22 mouse cellular contexts compared by ENCODE assay signal in genomic region chr3:141595073-141595472, GRCm38 (mm10).
DNase-seq lines count a peak whose midpoint lies in the region.
"Had no signal": no experiment of that assay in that cellular context is flagged by ENCODE, and none has a peak within 500 bp of the region (broad histone marks: within the 10 kb centered on the region; RNA-seq: fewer than 3 reads in every experiment).

No protein-coding gene starts in this region.

- H3K27ac ChIP-seq in limb, embryonic 10.5 days, result no peak overlapping the region
- H3K27ac ChIP-seq: embryonic facial prominence, embryonic 15.5 days; forebrain, embryonic 15.5 days; heart, embryonic 10.5 days; kidney, embryonic 15.5 days; limb, embryonic 13.5 days; liver, embryonic 12.5 days; midbrain, embryonic 15.5 days; stomach, embryonic 15.5 days had no signal

- H3K9me3 ChIP-seq in limb, embryonic 10.5 days (replicated peaks), result no peaks in the 10 kb centered on the region
- H3K9me3 ChIP-seq: embryonic facial prominence, embryonic 15.5 days; forebrain, embryonic 15.5 days; heart, embryonic 10.5 days; kidney, embryonic 15.5 days; limb, embryonic 13.5 days; liver, embryonic 12.5 days; megakaryocyte, embryonic 14.5 days; midbrain, embryonic 15.5 days; stomach, embryonic 15.5 days had no signal

- H3K4me1 ChIP-seq in limb, embryonic 10.5 days, result peaks cover 3% of the 10 kb centered on the region; the same call in 1 of the 2 replicates
- H3K4me1 ChIP-seq: liver, embryonic 12.5 days; megakaryocyte, embryonic 14.5 days; stomach, embryonic 15.5 days had no signal

- DNase-seq in cerebellum, adult 11 months, result peak; percentile 32
- no peak for DNase-seq in cerebellum, adult 8-10 months
- peak; percentile 33 for DNase-seq in left cerebral cortex, postnatal 4 days
- DNase-seq in left cerebral cortex, postnatal 36 days (ENCODE audit: low spot score in 2 of 2), result no peak
- DNase-seq in R1 (ENCODE audit: low read depth, low spot score), result peak; percentile 51
- DNase-seq in cerebellum, adult 9-11 months, result peak; percentile 51
- no peak for DNase-seq in limb, embryonic 10.5 days (ENCODE audit: low spot score)
- DNase-seq in kidney, postnatal 14 days, result no peak
- DNase-seq: adrenal gland, postnatal 10 days; gastrocnemius, postnatal 10 days; kidney, adult 11 months; lung, adult 18-20 months; thymus, postnatal 25 days had no signal

- 31% methylated on average over 3 of the region's 3 CpGs for WGBS in limb, embryonic 10.5 days

- H3K27me3 ChIP-seq in limb, embryonic 10.5 days (ENCODE audit: low read depth, poor library complexity, severe bottlenecking), result no peaks in the 10 kb centered on the region
- H3K27me3 ChIP-seq: embryonic facial prominence, embryonic 15.5 days; kidney, embryonic 15.5 days; limb, embryonic 13.5 days; liver, embryonic 12.5 days; megakaryocyte, embryonic 14.5 days; midbrain, embryonic 15.5 days; stomach, embryonic 15.5 days had no signal

- H3K36me3 ChIP-seq in limb, embryonic 10.5 days, result no peaks in the 10 kb centered on the region
- H3K36me3 ChIP-seq: embryonic facial prominence, embryonic 15.5 days; forebrain, embryonic 15.5 days; heart, embryonic 10.5 days; kidney, embryonic 15.5 days; limb, embryonic 13.5 days; liver, embryonic 12.5 days; midbrain, embryonic 15.5 days; stomach, embryonic 15.5 days had no signal

- H3K4me3 ChIP-seq in limb, embryonic 10.5 days, result no peak overlapping the region
- H3K4me3 ChIP-seq: embryonic facial prominence, embryonic 15.5 days; forebrain, embryonic 15.5 days; heart, embryonic 10.5 days; kidney, embryonic 15.5 days; limb, embryonic 13.5 days; liver, embryonic 12.5 days; megakaryocyte, embryonic 14.5 days; midbrain, embryonic 15.5 days; stomach, embryonic 15.5 days had no signal

- intact Hi-C loops in left cerebral cortex, postnatal 4 days (cut with DNase I), result no loop called here
- intact Hi-C loops in left cerebral cortex, postnatal 36 days (cut with DNase I), result no loop called here

Comparison
In these comparisons a context has a peak if more than half of its experiments do, and no peak if none do; other contexts are left out.
1. DNase-seq: peak in cerebellum, adult 11 months (single experiment), left cerebral cortex, postnatal 4 days (single experiment), R1 (single experiment) and cerebellum, adult 9-11 months (single experiment); none in cerebellum, adult 8-10 months (single experiment), left cerebral cortex, postnatal 36 days (0 of 2), limb, embryonic 10.5 days (single experiment) and kidney, postnatal 14 days (single experiment).